Mouse (Mus musculus) G1E (cell line): ENCODE measurements around the gene Agmat.

Experiments used
- CTCF ChIP-seq: IDR thresholded peaks from 2 replicates; pipeline ENCODE4 v1.5.1; 2012; ENCODE audit warnings: low read depth, low read length, inconsistent platforms, mixed read lengths
- GATA1 ChIP-seq: IDR thresholded peaks from 2 replicates; pipeline ENCODE4 v1.6.1; 2012; ENCODE audit warnings: borderline replicate concordance, low read length, inconsistent platforms, mixed read lengths

GRCm38 (mm10) chr4:141790524-141790990, 44.1 kb downstream of the Agmat start, which contains the start of gene Dnajc16:
- TF ChIP-seq CTCF (no peak), GATA1 (no peak)
